Mouse (Mus musculus) gastrocnemius, adult 2 months (tissue): ENCODE data around the gene Mpdu1. TPM values are rescaled to one million over a fixed set of nuclear protein-coding genes. Genes with fewer than 3 reads are reported as not detected.

Experiments
- DNase-seq: peaks from one replicate; pipeline ENCODE4 v3.0.0; 2022
- H3K27ac ChIP-seq: fragments of 200-600 bp; 2 replicates; pipeline ENCODE4 v1.8.1; 2022; ENCODE audit warnings: mild to moderate bottlenecking
- H3K4me3 ChIP-seq: fragments of 200-600 bp; 2 replicates; pipeline ENCODE4 v1.8.1; 2022; ENCODE audit warnings: mild to moderate bottlenecking, moderate library complexity
- CTCF ChIP-seq: fragments of 200-600 bp; IDR thresholded peaks from 2 replicates; pipeline ENCODE4 v1.8.1; 2022; ENCODE audit warnings: antibody characterized with exemption, mild to moderate bottlenecking, moderate library complexity
- intact Hi-C: fragments of 180-260 bp; cut with DNase I; formaldehyde crosslinking; loops from one replicate; pipeline ENCODE4 v1.15.1; 2025
- total RNA-seq, 2 experiments: library from RNA; stranded (reverse); gene quantifications; 2 replicates each; pipeline ENCODE4 v1.2.3; 2021

The Mpdu1 gene
- total RNA-seq, 2 experiments from 2014 or later = 8.6 to 9.7 TPM

- TF ChIP-seq CTCF = no peak; the same call in 1 of the 2 replicates
- DNase-seq = peak; percentile 98
- intact Hi-C loops = no loop called here
These were observed 8.6 kb upstream of the Mpdu1 start for GRCm38 (mm10) chr11:69670786-69671725.

GRCm38 (mm10) chr11:69666665-69667005 is 4.2 kb upstream of the Mpdu1 start:
- no peak overlapping the region for H3K27ac ChIP-seq
- no peak for TF ChIP-seq CTCF
- H3K4me3 ChIP-seq = no peak overlapping the region
- no peak for DNase-seq
- intact Hi-C loops = loop anchor here (10.0 kb wide), 1 partner anchor 328 kb away; the partner anchor contains the start of genes Gabarap and Phf23

More at GRCm38 (mm10) chr11:69670786-69671725, 8.6 kb upstream of the Mpdu1 start:
- Histone ChIP-seq H3K4me3 (peak overlapping the region; percentile 100), H3K27ac (peak overlapping the region; percentile 97)

GRCm38 (mm10) chr11:69665961-69666664 is 3.7 kb upstream of the Mpdu1 start, which contains the start of gene Cd68:
Gene Cd68 (minus strand): TSS chr11:69666153.
- H3K27ac ChIP-seq = peak within 1 kb of the TSS; percentile 16; the same call in 1 of the 2 replicates
- intact Hi-C loops = loop anchor here (10.0 kb wide), 1 partner anchor 329 kb away; the partner anchor contains the start of genes Gabarap and Phf23

GRCm38 (mm10) chr11:69665457-69665960 is 3.1 kb upstream of the Mpdu1 start:
- Histone ChIP-seq H3K4me3 (peak overlapping the region; percentile 41), H3K27ac (peak overlapping the region; percentile 16; the same call in 1 of the 2 replicates)
- no peak for TF ChIP-seq CTCF
- DNase-seq = no peak
- intact Hi-C loops = loop anchor here (10.0 kb wide), 1 partner anchor 329 kb away; the partner anchor contains the start of genes Gabarap and Phf23

More at GRCm38 (mm10) chr11:69665961-69666664, 3.7 kb upstream of the Mpdu1 start, which contains the start of gene Cd68:
- H3K4me3 ChIP-seq = peak within 1 kb of the TSS; percentile 41
- no peak for TF ChIP-seq CTCF
- DNase-seq = peak; percentile 61

- Histone ChIP-seq H3K27ac (peak overlapping the region; percentile 97), H3K4me3 (0 out of 2 replicates have a peak overlapping the region, but pooled peaks have one; percentile 41)
These were observed 2.4 kb upstream of the Mpdu1 start for GRCm38 (mm10) chr11:69664841-69665240.

GRCm38 (mm10) chr11:69663795-69664194 is 1.4 kb upstream of the Mpdu1 start:
- H3K4me3 ChIP-seq = no peak overlapping the region; the same call in 1 of the 2 replicates
- peak; percentile 34 for DNase-seq
- peak overlapping the region; percentile 97 for H3K27ac ChIP-seq
- no peak for TF ChIP-seq CTCF
- intact Hi-C loops = loop anchor here (2.0 to 10.0 kb wide), 2 partner anchors 83 to 331 kb away; partner anchors contain the start of genes Gabarap, Phf23, Trp53 and Wrap53

More at GRCm38 (mm10) chr11:69664841-69665240, 2.4 kb upstream of the Mpdu1 start:
- TF ChIP-seq CTCF = no peak
- intact Hi-C loops = loop anchor here (10.0 kb wide), 1 partner anchor 330 kb away; the partner anchor contains the start of genes Gabarap and Phf23
- DNase-seq = no peak

- intact Hi-C loops = loop anchor here (2.0 to 10.0 kb wide), 2 partner anchors 82 to 332 kb away; partner anchors contain the start of genes Gabarap, Phf23, Trp53 and Wrap53
- TF ChIP-seq CTCF = no peak
- DNase-seq = peak; percentile 45
- peak overlapping the region; percentile 97 for H3K27ac ChIP-seq
- peak overlapping the region; percentile 88 for H3K4me3 ChIP-seq
These were observed 677 bp upstream of the Mpdu1 start for GRCm38 (mm10) chr11:69662967-69663671.

GRCm38 (mm10) chr11:69661221-69661881 is 1.1 kb downstream of the Mpdu1 start:
- intact Hi-C loops = loop anchor here (10.0 kb wide), 1 partner anchor 333 kb away; the partner anchor contains the start of genes Gabarap and Phf23
- TF ChIP-seq CTCF = no peak
- DNase-seq = no peak
- peak overlapping the region; percentile 97 for H3K27ac ChIP-seq
- peak overlapping the region; percentile 88 for H3K4me3 ChIP-seq

- intact Hi-C loops = loop anchor here (2.0 kb wide), 1 partner anchor 29 kb away; no protein-coding TSS in a partner anchor
- H3K4me3 ChIP-seq = no peak overlapping the region
- no peak for TF ChIP-seq CTCF
- DNase-seq = no peak
- H3K27ac ChIP-seq = no peak overlapping the region
These were observed 5.0 kb downstream of the Mpdu1 start for GRCm38 (mm10) chr11:69657462-69657881.

- H3K27ac ChIP-seq = peak overlapping the region; percentile 38; the same call in 1 of the 2 replicates
- TF ChIP-seq CTCF = peak; percentile 90
- DNase-seq = peak; percentile 43
- intact Hi-C loops = loop anchor here (2.0 kb wide), 1 partner anchor 28 kb away; no protein-coding TSS in a partner anchor
- H3K4me3 ChIP-seq = no peak overlapping the region
These were observed 5.6 kb downstream of the Mpdu1 start for GRCm38 (mm10) chr11:69656617-69657461.
